Mouse (Mus musculus) bone marrow macrophage, adult 2 months (primary cell): Measurements from ENCODE around the gene Rpia.
A peak's percentile ranks its signal among the peaks of the same experiment; 100 is the strongest.

Experiments
- CTCF ChIP-seq: IDR thresholded peaks from 2 replicates; pipeline ENCODE4 v1.5.1; 2012; ENCODE audit warnings: low read depth, mild to moderate bottlenecking, low read length, moderate library complexity
- POLR2A ChIP-seq: IDR thresholded peaks from 2 replicates; pipeline ENCODE4 v1.6.1; 2012; ENCODE audit warnings: mild to moderate bottlenecking, low read depth, low read length, borderline replicate concordance

- TF ChIP-seq POLR2A = no peak
- TF ChIP-seq CTCF = peak; percentile 83
These were observed 5.7 kb upstream of the Rpia start for GRCm38 (mm10) chr6:70797581-70798251.
